Mouse (Mus musculus) liver, embryonic 14.5 days (tissue): ENCODE results near the gene Trdmt1. TPM values are rescaled to one million over a fixed set of nuclear protein-coding genes. Genes with fewer than 3 reads are reported as not detected.

Source experiments
- ATAC-seq: fragments of 200-750 bp; cut with Nextera tagmentation; 2 replicates; pipeline ENCODE4 v1.8.0; 2017; ENCODE audit warnings: moderate number of reproducible peaks, mild to moderate bottlenecking, moderate library complexity; ENCODE audit not compliant: insufficient read depth
- DNase-seq, 3 experiments: peaks; one replicate each; pipeline ENCODE4 v3.0.0-alpha.2; 2012 to 2013; ENCODE audit warnings: low read depth in 3 of 3, low spot score in 3 of 3
- H3K27ac ChIP-seq: fragments of 300-500 bp; sonication (generic); 2 replicates; pipeline ENCODE4 v1.5.1; 2014; ENCODE audit warnings: moderate library complexity, mild to moderate bottlenecking, control low read depth, inconsistent platforms
- H3K27me3 ChIP-seq: fragments of 300-500 bp; sonication (generic); 2 replicates; pipeline ENCODE4 v1.6.1; 2014; ENCODE audit warnings: mild to moderate bottlenecking, low read length, moderate library complexity; ENCODE audit not compliant: control insufficient read depth, insufficient read depth
- H3K36me3 ChIP-seq: fragments of 300-500 bp; sonication (generic); replicated peaks from 2 replicates; pipeline ENCODE4 v1.6.1; 2014; ENCODE audit warnings: low read depth; ENCODE audit not compliant: control insufficient read depth, insufficient read depth
- H3K4me1 ChIP-seq, 2 experiments: fragments of 200-500 bp in 1 of 2; fragments of 300-500 bp in 1 of 2; sonication (generic) in 1 of 2; replicated peaks; 2 replicates each; pipeline ENCODE4 v1.6.1; 2012 to 2014; ENCODE audit warnings: antibody characterized with exemption in 1 of 2, inconsistent platforms in 1 of 2, low read length in 1 of 2; ENCODE audit not compliant: control insufficient read depth in 2 of 2, insufficient read depth in 2 of 2
- H3K4me2 ChIP-seq: fragments of 300-500 bp; sonication (generic); 2 replicates; pipeline ENCODE4 v1.6.1; 2014; ENCODE audit warnings: low read depth, mild to moderate bottlenecking, control low read depth, moderate library complexity
- H3K4me3 ChIP-seq, 2 experiments: fragments of 200-500 bp in 1 of 2; fragments of 300-500 bp in 1 of 2; sonication (generic) in 1 of 2; 2 replicates each; pipeline ENCODE4 v1.5.1; 2012 to 2014; ENCODE audit warnings: low read depth in 2 of 2, low read length in 2 of 2, mild to moderate bottlenecking in 2 of 2, control low read depth in 1 of 2, inconsistent platforms in 1 of 2, moderate library complexity in 1 of 2; ENCODE audit not compliant: insufficient read depth in 1 of 2
- H3K9ac ChIP-seq: fragments of 300-500 bp; sonication (generic); replicated peaks from 2 replicates; pipeline ENCODE4 v1.6.1; 2014; ENCODE audit warnings: mild to moderate bottlenecking, control low read depth, moderate library complexity
- H3K9me3 ChIP-seq: fragments of 300-500 bp; sonication (generic); 2 replicates; pipeline ENCODE4 v1.6.1; 2016; ENCODE audit warnings: low read length, mixed read lengths; ENCODE audit not compliant: control insufficient read depth
- CTCF ChIP-seq: IDR thresholded peaks from 2 replicates; pipeline ENCODE4 v1.5.1; 2016; ENCODE audit warnings: antibody characterized with exemption, low read depth, control low read depth
- EP300 ChIP-seq: IDR thresholded peaks from 2 replicates; pipeline ENCODE4 v1.6.1; 2016; ENCODE audit warnings: antibody characterized with exemption, low read depth
- WGBS: fragments of 180-500 bp; shearing (Covaris S2); extraction: QIAGEN DNeasy Blood & Tissue Kit; methylation state at CpG from one replicate; pipeline ENCODE4 v1.1.7; 2014; ENCODE audit not compliant: insufficient replicate concordance; 5-methylcytosine and 5-hydroxymethylcytosine counted together
- polyA plus RNA-seq, 2 experiments: library from polyadenylated mRNA; depleted of rRNA in 1 of 2; stranded (reverse) in 1 of 2; unstranded in 1 of 2; fragments of >200 nt; fragmentation: Nextera tagmentation in 1 of 2; extraction: Ambion mirVana in 1 of 2; gene quantifications; 2 replicates each; pipeline versions ENCODE4 v1.2.1 to v1.2.3; 2012 to 2014

Gene Trdmt1
- polyA plus RNA-seq, 2 experiments = 2.8 to 5.5 TPM

DNA sequence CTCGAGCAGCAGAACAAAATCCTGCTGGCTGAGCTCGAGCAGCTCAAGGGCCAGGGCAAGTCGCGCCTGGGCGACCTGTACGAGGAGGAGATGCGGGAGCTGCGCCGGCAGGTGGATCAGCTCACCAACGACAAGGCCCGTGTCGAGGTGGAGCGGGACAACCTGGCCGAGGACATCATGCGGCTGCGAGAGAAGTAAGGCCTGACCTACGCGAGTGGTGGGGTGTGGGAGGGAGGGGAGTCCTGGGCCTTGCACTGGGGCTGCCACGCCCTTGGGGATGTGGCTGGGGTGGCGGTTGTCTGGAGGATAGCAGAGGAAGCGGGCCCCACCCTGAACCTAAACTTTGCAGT, 30.3 kb upstream of the Trdmt1 start:
- Histone ChIP-seq H3K9me3 (no peaks in the 10 kb centered on the region), H3K4me3 (peak overlapping the region; percentile 49 to 56), H3K27me3 (peaks cover 46% of the 10 kb centered on the region), H3K9ac (peak overlapping the region; percentile 18; the same call in 1 of the 2 replicates), H3K4me1 (peaks cover 0 to 13% of the 10 kb centered on the region in 2 experiments; a peak in 3 of 4 replicates), H3K27ac (no peak overlapping the region), H3K4me2 (peak overlapping the region; percentile 54), H3K36me3 (no peaks in the 10 kb centered on the region)
- TF ChIP-seq EP300 = no peak
- TF ChIP-seq CTCF = no peak; the same call in 1 of the 2 replicates
- DNase-seq = no peak
- ATAC-seq = peak; percentile 67
- 0% methylated on average over 21 of the region's 21 CpGs for WGBS

DNA sequence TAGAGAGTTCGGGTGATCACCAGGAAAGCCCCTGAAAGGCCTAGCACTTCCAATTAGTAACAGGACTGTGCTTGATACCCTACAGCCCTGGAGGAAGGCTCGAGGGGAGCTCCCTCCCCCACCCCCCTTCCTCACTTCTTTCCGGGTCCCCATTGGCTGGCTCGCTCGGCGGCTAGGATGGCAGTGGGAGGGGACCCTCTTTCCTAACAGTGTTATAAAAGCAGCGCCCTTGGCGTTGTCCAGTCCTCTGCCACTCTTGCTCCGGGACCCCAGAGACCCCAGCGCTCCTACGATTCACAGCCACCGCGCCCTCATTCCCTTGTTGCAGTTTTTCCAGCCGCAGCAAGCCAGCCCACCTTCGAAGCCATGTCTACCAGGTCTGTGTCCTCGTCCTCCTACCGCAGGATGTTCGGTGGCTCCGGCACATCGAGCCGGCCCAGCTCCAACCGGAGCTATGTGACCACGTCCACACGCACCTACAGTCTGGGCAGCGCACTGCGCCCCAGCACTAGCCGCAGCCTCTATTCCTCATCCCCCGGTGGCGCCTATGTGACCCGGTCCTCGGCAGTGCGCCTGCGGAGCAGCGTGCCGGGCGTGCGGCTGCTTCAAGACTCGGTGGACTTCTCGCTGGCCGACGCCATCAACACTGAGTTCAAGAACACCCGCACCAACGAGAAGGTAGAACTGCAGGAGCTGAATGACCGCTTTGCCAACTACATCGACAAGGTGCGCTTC, 29.8 kb upstream of the Trdmt1 start:
- no peak for DNase-seq
- Histone ChIP-seq H3K4me1 (peaks cover 0 to 13% of the 10 kb centered on the region in 2 experiments; a peak in 3 of 4 replicates), H3K9me3 (no peaks in the 10 kb centered on the region), H3K4me3 (peak overlapping the region; percentile 49 to 56), H3K9ac (peak overlapping the region; percentile 18; the same call in 1 of the 2 replicates), H3K27me3 (peaks cover 46% of the 10 kb centered on the region), H3K36me3 (no peaks in the 10 kb centered on the region), H3K4me2 (peak overlapping the region; percentile 54), H3K27ac (no peak overlapping the region)
- TF ChIP-seq EP300 = no peak
- TF ChIP-seq CTCF = 0 out of 2 replicates have a peak, but pooled peaks have one; percentile 4
- peak; percentile 64 for ATAC-seq
- under 1% methylated on average over 46 of the region's 46 CpGs for WGBS

DNA sequence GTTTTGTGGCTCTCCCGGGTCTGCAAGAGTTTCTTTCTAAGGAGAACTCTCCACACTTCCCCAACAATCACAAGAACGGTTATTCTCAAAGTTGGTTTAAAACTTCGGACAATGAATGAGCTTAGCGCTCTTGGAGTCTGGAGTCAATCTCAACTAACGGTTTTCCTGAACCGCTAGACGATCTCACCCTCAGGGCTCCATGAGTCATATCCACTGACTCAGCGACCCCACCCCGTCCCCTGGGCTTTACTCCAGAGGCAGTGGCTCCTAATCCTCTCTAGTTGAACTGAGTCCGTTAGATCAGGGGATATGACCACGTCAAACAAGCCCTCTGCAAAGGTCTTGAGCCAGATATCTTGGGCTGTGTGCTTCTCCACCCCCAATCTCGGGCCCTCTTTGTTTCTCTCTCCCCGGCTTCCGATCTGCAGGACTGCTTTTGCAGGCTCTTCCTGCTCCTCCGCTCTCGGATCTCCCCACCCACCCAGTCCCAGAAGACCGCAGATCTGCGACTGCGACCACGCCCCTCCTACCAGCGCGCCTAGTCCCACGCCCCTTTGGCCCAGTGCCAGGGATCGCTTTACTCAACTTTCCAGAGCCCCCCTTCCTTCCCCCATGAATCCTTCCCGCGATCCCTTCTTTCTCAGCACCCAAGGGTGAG, 29.1 kb upstream of the Trdmt1 start, which contains the start of gene Vim:
TSS of gene Vim (plus strand) at position 520 of the 658 bp plus-strand sequence.
- H3K4me1 ChIP-seq = peaks cover 0 to 13% of the 10 kb centered on the region in 2 experiments; a peak in 3 of 4 replicates
- WGBS = under 1% methylated on average over 26 of the region's 26 CpGs
- no peak within 1 kb of the TSS; the same call in 1 of the 2 replicates for H3K27ac ChIP-seq
- peak in 1 of 3 experiments; percentile 52 for DNase-seq
- H3K36me3 ChIP-seq = no peaks in the 10 kb centered on the region
- peak within 1 kb of the TSS; percentile 18; the same call in 1 of the 2 replicates for H3K9ac ChIP-seq
- peak; percentile 73 for ATAC-seq
- TF ChIP-seq EP300 (no peak), CTCF (no peak)
- H3K9me3 ChIP-seq = no peaks in the 10 kb centered on the region
- peaks cover 46% of the 10 kb centered on the region for H3K27me3 ChIP-seq
- H3K4me2 ChIP-seq = peak within 1 kb of the TSS; percentile 54
- H3K4me3 ChIP-seq = peak within 1 kb of the TSS; percentile 49 to 56

DNA sequence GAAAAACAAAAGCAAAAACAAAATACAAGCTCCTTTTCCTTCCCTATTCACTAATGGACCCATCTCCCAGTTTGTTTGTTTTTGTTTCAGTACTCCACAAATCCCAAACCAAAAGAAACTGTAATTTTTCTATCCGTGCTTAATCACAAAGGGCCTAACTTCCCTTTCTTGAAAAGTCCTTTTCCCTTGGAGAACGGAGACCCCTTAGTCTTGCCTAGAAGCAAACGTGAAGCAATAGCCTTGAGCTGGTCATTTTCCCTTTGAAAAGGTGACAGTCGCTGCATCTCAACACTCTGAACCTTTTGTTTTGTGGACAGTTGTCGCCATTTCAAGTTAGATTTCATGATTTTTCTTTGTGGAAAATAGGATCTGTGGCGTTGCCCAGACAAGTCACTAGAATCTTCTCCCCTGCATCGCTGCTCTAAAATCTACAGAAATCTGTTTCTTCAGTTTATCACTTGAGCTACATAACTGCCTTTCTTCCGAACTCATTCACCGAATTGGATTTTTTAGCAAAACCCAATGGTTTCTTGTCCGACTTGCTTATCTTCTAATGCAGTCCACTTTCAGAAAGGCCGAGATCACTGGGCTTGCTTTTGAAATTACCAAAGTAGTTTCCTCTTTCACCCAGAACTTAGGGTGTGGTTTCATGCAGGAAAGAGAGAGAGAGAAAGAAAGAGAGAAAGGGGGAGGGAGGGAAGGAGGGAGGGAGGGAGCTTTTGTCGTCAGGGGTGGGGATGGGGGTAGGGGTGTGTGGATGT, 28.4 kb upstream of the Trdmt1 start:
- no peak overlapping the region; the same call in 1 of the 2 replicates for H3K27ac ChIP-seq
- H3K4me2 ChIP-seq = peak overlapping the region; percentile 54
- no peaks in the 10 kb centered on the region for H3K9me3 ChIP-seq
- H3K9ac ChIP-seq = no peak overlapping the region
- H3K4me1 ChIP-seq = peaks cover 0 to 13% of the 10 kb centered on the region in 2 experiments; a peak in 3 of 4 replicates
- ATAC-seq (no peak), DNase-seq (no peak)
- H3K4me3 ChIP-seq = peak overlapping the region in 1 of 2 experiments; percentile 49; a peak in 2 of 4 replicates
- TF ChIP-seq CTCF (no peak), EP300 (no peak)
- H3K36me3 ChIP-seq = no peaks in the 10 kb centered on the region
- peaks cover 46% of the 10 kb centered on the region for H3K27me3 ChIP-seq
- 3% methylated on average over 12 of the region's 12 CpGs for WGBS
